Mouse (Mus musculus) left cerebral cortex, postnatal 14 days (tissue): ENCODE data around the gene Scube1. TPM values are rescaled to one million over a fixed set of nuclear protein-coding genes. Genes with fewer than 3 reads are reported as not detected.

Source experiments
- DNase-seq, 2 experiments: peaks; one replicate each; pipeline ENCODE4 v3.0.0; 2021 to 2022; ENCODE audit warnings: low spot score in 2 of 2, mixed read lengths in 1 of 2
- intact Hi-C: fragments of 180-260 bp; cut with DNase I; formaldehyde crosslinking; loops from one replicate; pipeline ENCODE4 v1.15.1; 2025
- total RNA-seq, 2 experiments: library from RNA; stranded (reverse); gene quantifications; 2 replicates each; pipeline ENCODE4 v1.2.3; 2021

The Scube1 gene
- total RNA-seq, 2 experiments from 2014 or later, result 58.6 to 65.6 TPM

DNA sequence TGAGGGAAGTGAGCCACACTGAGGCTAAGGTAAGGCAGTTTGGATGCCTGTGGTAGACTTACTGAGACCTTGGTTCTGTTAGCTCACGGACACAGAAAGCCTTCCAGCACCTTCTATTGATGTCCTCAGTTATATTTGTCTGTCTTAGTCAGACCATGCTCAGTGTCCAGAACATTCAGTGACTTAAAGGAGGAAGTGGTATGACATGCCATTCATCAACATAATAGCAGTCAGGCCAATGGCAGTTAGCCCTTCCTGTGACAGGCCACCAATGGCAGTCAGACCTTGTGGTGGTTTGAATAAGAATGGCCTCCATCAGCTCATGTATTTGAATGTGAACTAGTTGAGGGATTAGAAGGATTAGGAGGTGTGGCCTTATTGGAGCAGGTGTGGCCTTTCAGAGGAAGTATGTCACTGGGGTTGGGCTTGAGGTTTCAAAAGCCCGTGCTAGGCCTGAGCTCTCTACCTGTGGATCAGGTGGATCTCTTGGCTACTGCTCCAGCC, 98.6 kb downstream of the Scube1 start:
- intact Hi-C loops, result no loop called here
- DNase-seq, result no peak

DNA sequence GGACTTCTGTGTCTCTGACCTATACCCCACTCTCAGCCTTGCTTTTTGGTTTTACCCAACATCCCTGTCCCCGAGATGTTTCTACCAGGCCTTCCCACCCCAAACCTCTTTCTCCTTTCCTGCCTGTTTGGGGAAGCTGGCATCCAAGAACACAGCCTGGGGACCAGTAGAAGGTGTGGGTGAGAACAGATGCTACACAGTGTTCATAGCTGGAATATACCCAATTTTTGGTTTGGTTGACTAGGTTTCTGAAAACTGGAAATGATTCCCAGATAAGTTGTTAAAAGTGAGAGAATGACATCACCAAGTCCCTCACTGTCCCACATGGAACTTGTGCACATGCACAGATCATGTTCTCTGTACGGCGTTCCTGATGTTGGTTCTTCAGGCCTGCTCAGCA, 109.6 kb downstream of the Scube1 start:
- intact Hi-C loops, result no loop called here
- DNase-seq, result peak; percentile 37 to 66

DNA sequence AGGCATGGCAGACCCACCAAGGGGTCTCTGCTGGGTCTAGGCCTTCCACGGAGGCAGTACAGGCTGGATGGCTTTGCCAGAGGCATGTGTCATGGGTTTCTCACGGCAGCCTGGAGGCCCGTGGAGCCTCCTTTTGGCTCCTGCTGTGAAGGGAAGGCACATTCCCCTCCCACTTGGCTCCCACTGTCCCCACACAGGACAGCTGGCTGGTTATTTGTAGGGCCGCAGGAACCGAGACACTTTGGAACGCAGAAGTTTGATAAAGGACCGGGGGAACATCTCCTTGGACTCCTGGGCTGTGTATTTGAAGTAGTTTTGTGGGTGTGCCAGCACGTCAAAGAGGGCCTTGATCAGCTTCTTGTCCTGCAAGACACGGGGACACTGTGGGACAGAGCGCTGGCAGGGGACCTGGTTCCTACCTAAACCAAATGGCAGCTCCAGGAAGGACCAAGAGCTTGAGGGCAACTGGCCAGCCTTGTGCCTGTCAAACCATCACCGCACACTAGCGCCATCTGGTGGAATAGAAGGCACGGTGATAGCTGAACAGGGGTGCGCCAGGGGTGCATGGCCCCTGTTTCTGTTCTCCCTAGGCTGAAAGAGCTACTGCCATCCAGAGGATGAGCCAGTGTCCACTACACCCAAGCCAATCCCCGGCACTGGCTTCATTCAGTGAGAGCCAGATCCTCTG, 117.6 kb downstream of the Scube1 start:
- intact Hi-C loops, result no loop called here
- DNase-seq, result peak; percentile 60 to 76

DNA sequence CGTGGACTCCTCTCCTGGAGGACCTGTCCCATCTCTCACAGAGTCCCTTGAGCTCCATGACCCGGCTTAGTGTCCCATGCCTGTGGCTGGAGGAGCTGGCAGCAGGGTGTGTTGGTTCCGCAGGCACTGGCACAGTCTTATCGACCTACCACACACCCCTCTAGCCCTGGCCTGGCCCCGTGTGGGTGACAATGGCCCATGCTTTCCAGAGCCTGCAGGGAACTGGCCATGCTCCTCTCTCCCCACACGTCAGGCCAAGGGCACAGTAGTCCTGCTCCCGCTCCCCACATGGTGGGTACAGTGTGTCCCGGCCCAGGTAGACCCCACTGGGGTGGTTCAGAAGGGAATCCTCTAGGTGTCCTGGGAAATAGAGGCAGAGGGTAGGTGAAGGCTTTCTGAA, 118.1 kb downstream of the Scube1 start:
- intact Hi-C loops, result no loop called here
- no peak for DNase-seq

DNA sequence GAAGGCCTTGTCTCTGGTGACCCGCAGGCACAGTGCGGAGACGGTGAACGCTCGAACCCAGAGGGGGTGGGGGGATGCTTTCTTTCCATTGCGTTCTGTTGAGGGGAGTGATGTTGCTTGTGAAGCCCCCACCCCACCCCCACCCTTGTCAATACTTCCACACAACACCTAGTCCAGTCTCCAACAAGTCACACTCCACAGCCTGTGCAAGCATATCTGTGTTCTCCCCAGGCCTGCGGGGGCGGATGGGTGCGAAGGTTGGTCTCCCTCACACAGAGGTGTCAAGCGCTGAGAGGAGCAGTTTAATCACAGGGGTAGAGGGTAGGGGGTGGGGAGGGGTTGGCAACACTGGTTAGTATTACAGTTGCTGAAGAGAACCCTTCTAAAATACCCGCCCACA, 118.6 kb downstream of the Scube1 start:
- intact Hi-C loops, result no loop called here
- DNase-seq, result no peak

DNA sequence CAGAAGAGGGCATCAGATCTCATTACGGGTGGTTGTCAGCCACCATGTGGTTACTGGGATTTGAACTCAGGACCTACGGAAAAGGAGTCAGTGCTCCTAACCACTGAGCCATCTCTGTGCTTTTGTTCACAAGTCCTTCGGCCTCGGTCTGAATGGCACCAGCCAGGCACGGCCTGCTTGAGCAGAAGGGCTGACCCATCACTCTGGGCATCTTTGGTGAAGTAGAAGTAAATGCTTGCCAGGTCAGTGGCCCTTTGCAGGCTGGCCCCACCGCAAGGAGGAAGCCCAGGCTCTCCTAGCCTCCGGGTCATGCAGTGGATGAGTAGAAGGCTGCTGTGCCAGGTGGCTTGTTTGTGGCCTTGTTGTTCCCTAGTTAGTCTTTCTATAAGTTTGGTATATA, 121.4 kb downstream of the Scube1 start:
- no peak for DNase-seq
- intact Hi-C loops, result no loop called here

DNA sequence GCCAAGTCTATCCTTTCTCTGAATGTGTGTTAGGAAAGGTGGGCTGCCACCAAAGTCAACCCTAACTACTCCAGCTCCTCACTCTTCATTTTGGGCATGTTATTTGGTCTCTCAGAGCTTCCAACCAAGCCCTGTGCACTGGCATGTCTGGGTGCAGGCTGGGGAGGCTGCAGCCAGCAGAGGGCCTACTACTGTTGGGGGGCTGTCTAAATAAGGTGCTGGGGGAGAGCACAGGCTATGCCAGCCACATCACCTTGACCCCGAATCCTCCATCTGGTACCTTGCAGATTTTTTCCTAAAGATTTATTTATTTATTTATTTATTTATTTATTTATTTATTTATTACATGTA, 121.8 kb downstream of the Scube1 start:
- no peak for DNase-seq
- intact Hi-C loops, result no loop called here

DNA sequence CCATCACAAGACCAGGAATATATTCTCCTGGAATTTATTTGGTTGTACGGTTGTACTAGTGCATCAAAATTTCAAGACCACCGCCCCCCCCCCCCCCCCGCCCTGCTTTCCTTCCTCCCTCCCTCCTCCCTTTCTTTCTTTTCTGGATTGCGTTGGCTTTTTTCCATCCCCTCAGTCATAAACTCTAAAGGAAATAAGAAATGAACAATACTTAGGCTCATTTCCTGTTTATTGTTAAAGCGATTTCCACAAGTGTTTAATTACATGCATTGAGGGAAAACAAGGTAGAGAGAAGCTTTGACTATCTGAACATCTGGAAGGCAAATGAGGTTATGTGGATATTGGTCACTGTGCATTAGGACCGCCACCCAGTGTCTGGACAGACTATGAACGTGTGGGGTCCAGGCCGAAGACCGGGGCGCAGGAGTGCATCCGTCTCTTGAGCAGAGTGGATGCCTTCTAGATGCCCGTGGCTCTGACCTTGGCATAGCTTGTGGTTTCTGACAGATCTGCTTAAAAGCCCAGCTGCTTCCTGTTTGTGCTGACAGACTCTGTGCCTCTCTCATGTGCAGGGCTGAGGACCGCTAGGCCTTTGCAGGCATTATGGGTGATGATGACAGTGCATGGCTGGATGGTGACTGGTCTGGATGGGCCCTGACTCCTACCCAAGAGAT, 122.3 kb downstream of the Scube1 start:
- no peak for DNase-seq
- intact Hi-C loops, result no loop called here

DNA sequence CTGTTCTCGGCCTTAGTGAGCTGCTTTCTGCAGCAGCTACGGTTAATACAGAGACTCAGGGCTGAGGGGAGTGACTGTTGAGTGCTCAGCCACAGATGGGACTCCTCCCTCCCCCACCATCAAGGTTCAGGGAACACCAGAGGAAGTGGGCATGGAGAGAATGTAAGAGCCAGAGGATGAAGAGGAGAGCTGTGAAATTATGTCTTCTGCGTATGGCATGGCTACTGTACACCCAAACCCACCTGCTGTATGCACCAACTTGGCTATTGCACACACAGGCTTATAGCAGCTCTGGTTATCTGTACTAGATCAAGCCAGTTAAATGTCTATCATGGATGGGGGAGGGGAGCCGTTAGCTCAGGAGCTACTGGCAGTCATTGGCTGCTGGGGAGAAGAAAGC, 123.6 kb downstream of the Scube1 start:
- intact Hi-C loops, result no loop called here

DNA sequence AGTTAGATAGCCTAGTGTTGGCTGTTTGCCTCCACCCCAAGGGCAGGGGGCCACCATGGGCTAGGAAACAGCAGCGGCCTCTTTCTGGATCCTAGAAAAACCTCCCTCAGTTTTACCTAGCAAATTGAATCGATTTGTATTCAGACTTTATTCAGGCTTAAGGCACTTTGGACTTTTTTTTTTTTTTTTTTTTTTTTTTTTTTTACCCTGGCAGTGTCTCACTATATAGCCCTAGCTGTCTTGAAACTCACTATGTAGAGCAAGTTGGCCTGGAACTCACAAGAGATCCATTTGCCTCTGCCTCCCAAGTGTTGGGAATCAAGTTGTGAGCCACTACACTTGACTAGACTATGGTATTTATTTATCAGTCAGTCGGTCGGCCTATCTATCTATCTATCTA, 128.0 kb downstream of the Scube1 start:
- intact Hi-C loops, result no loop called here
- no peak for DNase-seq

More for the DNA sequence above, 123.6 kb downstream of the Scube1 start:
- DNase-seq, result no peak

DNA sequence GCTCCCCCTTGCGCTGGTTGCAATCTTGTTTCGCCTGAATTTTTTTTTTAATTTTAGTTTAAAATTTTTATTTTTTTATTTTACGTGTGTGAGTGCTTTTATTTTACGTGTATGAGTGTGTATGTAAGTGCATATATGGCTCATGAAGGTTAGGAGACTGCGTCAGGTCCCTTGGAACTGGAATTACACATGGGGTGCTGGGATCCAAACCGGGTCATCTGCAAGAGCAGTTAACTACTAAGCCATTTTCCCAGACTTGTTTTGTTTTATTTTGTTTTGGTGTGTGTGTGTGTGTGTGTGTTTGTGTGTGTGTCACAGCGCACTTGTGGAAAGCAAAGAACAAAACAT, 129.5 kb downstream of the Scube1 start:
- intact Hi-C loops, result no loop called here
- DNase-seq, result no peak

DNA sequence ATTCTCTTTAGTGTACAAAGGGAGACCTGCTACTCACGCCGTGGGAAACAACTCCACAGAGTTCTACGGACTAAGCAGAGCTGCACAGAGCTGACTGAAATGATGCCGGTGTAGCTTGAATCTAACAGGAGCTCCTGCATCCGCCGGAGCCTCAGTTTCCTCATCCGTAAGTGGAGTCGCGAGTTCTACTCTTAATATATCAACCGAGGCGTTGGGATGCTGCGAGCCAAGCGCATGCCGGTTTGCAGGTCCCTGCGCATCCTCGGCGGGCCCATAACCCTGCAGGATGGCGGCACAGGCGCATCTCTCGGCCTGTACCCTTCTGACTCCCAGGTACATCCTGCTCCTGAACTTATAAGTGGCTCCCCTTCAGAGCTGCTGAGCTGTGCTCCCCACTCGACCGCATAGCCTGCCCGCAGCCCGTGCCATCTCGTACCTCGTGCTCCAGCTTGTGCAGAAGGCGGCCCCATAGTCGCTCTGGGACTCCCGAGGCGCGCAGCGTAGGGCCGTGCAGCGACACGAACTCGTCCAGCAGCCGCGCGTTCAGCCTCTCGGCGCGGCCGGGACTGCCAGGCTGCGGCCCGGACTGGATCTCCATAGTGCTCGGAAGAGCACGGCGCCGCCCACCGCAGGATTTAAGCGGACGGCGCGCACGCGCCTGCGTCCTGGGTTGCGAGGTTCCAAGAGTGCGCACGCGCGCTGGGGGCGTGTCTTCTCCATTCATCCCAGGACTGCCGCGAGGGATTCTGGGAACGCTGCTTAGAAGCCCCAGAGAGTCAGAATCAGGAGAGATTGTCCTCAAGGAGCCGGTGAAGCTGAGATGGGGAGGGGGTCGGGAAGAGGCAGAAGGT, 130.1 kb downstream of the Scube1 start, which contains the start of gene Ttll12:
Gene Ttll12 (minus strand): TSS at position 645 of the 851 bp plus-strand sequence.
- DNase-seq, result peak; percentile 96 to 97
- intact Hi-C loops, result no loop called here

DNA sequence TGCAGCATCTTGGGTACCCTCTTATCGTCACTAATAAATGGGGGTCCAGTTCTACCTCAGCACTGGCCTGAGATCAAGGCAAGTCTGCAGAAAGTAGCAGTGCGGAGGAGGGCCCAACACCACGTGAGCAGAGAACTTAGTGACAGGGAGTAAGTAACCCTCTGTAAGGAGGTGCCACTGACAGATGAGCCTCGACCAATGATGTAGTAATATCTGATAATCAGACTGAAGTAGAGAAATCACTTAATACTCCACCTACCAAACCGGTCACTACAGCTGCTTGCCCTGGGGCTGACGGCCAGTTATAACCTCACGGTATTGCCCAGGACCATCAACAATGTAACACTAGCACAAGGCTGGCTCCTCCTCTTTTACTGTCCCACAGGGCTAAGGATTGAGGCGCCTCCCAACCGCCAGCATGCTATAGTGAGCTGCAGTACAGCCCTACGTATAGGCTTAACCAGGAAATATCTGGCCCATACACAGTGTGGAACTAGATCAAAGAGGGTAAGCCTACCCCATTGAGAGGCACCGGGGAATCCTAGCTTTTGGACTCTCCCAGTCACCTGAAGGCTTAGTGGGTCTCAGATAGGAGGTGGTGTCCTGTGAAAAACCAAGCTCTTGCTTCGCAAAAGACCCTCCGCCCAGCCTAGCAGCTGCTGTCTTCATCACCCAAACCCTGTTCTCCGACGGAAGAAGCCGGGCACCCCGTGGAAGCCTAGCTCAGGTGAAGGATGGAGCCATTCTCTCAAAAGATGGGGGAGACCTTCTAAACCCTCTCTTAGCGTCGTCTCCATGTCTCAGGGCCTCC, 130.9 kb downstream of the Scube1 start:
- intact Hi-C loops, result no loop called here
- DNase-seq, result no peak

DNA sequence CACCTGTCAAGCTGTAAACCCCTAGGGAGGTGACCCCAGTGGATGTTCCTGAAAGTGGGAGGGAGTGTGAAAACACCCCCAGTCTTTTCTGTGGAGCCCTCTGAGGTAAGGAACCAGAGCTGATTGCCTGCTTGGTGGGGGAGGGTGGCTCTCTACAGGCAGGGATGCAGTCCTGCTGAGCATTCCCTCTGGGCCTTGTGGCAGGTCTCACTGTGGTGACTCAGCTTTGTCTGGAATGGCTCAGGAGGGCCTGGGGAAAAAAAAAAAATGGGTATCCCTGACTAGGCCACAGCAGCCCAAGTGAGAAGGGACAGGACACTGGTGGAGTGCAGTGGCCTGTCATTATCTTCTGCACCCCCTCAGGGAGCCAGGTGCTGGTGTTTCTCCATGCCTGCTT, 131.6 kb downstream of the Scube1 start:
- intact Hi-C loops, result no loop called here
- DNase-seq, result no peak

DNA sequence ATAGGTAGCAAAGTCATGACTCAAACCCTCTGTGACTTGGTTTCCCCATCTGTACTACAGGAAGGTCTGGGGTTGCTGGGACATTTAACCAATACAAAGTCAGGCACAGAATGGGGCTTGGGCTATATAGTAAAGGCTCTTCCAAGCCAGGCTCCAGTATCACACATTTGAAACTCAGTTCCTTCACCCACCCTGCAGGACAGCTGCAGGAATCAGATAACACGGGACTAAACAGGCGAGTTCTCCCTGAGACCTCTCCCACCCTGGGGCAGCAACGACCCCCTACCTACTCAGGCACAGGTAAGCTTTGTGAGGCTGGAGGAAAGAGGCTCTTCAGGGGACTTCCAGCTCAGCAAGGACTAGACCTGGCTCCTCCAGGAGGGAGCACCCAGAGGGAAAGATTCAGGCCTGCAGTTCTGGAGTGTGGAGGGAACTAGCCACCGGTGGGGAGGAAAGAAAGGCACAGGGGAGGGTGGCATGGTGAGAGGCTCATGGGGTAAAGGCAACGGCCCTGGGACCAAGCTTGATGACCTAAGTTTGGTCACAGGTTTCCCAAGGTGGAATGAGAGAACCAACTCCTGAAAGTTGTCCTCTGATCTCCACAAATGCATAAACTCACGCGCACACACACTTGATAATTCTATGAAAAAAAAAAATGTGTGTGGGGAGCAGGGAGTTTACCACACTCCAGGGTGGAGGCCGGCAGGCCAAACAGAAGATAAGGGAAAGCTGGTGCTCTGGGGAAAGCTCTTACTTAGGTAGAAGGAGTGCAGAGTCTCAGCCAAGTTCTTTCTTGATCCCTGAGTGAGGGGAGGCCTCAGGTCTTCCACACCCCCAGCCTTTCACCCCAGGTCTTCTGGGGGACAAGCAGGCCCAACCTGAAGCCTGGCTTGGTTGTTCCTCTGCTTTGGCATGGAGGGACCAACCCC, 132.3 kb downstream of the Scube1 start:
- no peak for DNase-seq
- intact Hi-C loops, result no loop called here

DNA sequence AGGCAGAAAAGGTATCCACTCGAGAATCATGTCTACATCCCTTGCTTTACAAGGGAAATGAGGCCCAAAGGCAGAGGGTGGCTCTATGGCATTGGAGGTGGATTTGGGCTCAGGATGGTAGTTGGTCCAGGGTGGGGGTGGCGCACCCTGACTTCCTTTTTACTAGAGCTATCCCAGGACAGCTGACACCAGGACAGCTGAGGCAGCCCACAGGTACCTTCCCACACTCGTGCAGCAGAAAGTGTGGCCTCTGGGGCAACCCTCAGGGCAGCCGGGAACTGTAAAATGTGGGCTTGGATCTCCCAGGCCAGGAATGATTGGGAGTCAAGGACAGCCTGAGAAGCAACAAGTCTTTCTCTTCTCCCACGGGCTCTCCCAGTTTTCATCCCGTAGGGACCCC, 133.1 kb downstream of the Scube1 start:
- no peak for DNase-seq
- intact Hi-C loops, result no loop called here

DNA sequence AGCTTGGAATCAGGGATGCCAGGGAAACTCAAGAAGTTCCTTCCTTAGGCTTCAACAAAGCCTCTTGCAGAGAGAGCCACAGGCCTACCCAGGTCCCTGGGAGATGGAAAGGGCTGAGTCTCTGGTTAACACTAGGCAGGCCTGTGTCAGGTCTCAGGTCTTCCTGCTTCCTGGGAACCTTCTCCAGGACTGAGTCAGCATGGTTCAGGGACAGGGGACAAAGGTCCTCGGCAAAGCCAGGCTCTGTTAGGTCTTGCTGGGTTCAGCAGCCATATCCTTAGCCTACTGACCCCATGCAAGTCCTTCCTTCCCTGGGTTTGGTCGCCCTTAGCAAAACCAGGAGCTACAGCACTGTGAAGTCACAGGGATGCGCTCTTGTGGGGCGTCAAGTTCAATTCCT, 134.0 kb downstream of the Scube1 start:
- DNase-seq, result no peak
- intact Hi-C loops, result no loop called here

DNA sequence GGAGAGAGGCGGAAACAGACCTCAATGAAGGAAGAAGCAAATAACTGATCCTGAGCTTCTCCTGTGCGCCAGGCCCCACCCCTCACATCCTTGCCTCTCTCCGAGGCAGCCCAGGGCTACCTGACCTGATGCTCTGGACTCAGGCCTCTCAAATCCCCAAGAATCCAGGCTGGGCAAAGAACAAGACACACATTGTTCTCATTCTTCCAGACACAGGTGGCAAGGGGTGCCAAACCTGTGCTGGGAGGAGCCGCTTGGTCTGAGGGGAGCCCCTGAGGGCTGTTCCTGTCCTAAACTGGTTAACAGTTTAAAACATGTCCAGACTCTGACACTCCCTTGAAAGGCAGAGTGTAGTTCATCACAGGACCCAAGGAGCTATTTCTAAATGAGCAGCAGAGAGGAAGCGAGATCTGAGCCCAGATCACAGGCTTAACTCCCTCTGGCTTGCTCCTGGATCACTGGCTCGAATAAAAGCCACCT, 140.0 kb downstream of the Scube1 start:
- intact Hi-C loops, result no loop called here
- DNase-seq, result no peak
